Mouse (Mus musculus) E14TG2a.4 (cell line): ENCODE data around the gene Slc44a3.

Experiments
- CTCF ChIP-seq: conservative IDR thresholded peaks from 2 replicates; pipeline ENCODE4 v1.5.1; 2014; ENCODE audit warnings: low read length
- POU5F1 ChIP-seq: IDR thresholded peaks from 2 replicates; pipeline ENCODE4 v1.6.1; 2014; ENCODE audit warnings: low read length, borderline replicate concordance

GRCm38 (mm10) chr3:121569767-121570166 is 37.6 kb upstream of the Slc44a3 start:
- TF ChIP-seq CTCF (no peak), POU5F1 (no peak)
